Mouse (Mus musculus) cerebellum, adult (tissue): Measurements from ENCODE around the gene Nkd1.

Experiments used
- ATAC-seq: cut with Nextera tagmentation; 2 replicates; pipeline ENCODE4 v1.9.2; 2017; ENCODE audit warnings: mild to moderate bottlenecking, moderate library complexity, mixed read lengths; ENCODE audit not compliant: insufficient number of reproducible peaks, low FRiP score, low TSS enrichment

Gene Nkd1

DNA sequence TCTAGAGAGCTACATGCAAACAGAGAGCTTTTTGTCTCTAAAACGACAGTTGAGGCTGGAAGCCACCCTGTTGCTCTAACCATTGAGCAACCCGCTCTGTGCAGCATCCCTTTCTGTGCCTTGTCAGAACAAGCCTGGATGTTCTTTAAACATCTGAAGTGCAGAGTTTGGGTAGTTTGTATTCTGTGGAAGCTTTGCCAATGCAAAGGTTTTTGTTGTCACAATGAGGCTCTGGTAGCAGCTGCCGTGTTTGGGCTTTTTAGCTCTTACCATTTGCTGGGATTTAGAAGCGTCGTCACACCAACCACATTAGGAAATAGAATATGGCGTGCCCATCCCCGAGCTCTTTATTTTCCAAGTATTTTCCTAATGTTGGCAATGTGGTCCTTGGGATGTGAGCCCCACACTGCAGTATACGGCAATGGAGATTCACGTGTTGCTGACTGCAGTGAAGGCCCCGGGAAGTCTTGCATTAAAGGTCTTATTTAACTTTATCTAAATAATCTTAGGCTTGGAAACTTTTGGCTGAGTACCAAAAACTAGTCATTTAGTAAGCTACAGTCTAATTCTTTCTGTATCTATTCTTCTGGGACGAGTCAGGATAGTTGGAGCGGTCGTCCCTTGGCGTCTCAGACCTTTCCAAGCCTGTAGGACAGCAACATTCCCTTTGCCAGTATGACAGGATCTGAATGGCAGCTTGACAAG, 51.9 kb downstream of the Nkd1 start:
- no peak for ATAC-seq

DNA sequence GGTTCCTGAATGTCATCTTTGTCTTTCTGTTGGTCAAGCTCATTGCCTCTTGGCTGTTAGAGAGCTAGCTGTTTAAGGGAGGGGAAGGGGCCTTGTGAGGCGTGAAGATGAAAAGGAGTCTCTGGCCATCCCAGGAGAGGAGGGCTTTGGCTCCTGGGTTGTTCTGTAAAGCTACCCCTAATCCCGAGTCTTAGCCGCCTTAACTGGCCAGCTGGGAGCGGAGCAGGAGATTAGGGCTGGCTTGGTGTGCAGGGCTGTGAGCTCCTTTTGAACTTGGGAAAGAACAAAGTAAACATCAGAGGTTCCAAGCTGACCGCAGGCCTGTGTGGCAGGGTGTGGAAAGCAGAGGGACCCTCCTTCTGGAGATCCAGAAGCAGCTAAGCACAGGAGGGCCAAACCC, 53.8 kb downstream of the Nkd1 start:
- no peak for ATAC-seq

DNA sequence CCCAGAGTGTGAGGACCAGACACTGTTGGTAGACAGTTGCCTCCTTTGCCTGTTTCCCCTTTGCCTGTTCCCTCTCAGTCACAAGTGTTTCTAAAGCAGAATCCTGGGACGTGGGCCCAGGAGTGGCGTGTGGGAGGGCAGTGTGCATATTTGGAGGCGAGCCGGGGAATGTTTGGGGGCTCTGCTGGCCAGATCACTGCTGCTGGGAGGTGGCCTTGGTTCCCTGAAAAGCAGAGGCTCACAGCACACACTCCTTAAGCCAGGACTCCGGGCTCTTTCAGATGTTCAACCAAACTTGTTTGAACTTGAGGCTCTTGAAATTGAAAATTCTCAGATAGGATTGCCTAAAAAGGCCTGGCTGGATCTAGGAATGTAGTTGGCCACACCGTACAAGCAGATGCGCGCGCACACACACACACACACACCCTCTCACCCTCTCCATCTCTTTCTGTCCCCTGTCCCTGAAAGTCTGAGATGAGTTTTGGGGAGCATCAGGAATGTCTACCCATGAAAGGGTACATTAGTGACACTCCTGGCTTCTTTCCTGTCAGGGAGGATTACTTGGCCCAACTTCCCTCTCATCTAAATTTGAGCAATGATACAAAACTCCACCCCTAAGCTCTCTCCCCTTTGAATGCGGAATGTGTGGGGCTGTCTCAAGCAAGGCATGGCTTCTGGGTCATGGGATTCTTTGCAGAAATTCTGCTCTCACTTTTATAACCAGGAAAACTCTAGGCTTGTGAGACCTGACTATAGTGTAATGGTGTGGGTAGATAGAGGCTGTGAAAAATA, 55.4 kb downstream of the Nkd1 start:
- no peak for ATAC-seq

DNA sequence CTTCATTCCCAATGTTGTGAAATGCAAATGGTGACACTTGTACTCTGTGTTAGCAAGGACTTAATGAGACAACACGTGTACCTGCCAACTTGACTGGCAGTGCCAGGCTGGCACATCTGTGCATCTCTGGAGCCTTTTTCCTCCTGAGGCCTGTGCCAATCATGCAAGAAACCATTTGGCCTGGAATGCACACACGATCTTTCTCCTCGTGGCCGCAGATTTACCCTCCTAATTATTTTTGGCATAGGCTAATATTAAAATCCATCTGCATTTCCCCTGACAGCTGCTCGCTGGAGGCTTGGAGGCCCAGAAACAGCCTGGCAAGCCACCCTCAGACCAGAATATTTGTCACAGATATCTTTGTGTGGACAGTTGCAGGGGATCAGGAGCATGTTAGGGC, 56.5 kb downstream of the Nkd1 start:
- no peak for ATAC-seq

DNA sequence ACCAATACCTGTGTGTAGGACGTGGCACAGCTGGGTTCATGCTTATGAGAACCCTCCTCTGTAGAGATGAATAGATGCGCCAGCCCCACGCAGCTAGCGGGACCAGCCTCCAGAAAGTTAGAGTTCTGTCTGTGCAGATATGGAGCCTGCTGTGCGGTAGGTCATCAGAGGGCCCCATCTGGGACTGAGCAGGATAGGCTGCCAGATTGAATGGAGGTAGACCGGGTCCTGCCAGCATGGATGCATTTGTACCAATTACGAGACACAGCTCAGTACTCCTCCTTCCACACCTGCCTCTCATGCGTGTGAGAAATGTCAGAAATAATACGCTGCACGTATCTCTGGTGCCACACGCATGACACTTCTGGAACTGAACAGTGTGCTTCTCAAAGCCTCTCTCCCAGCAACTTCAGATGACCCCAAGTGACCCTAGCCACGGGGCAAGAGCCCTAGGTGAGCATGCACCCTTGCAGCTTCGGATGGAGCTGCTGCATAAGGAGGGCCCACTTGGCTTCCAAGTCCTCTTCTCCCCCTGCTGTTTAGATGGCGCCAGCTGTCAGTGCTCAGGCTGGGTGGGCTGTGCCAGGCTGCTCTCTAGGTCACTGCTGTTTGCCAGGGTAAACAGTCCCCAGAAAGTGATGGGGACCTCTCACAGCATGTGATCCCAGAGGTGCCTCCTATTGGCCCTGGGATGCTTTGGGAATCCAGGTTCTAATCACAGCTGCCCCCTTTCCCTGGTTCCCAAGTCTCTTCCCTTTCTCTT, 57.4 kb downstream of the Nkd1 start:
- no peak for ATAC-seq

DNA sequence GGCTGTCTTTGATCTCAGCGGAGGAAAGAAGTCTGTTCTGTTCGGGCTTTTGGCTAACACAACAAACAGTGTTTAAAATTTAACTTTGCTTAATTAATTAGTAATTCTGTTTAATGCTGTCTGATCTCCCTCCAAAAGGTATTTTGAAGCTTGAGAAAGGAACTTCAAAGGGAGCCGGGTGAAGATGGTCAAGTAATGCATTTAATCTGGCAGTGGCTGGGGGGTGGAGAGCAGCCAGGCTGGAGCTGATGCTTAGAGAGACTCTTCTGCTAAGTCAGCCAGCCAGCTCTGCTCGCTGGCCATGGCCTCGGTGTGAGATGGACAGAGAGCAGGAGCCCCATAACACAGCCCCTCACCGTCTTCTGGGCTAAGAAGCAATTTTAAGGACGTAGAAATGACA, 58.1 kb downstream of the Nkd1 start:
- ATAC-seq = no peak

DNA sequence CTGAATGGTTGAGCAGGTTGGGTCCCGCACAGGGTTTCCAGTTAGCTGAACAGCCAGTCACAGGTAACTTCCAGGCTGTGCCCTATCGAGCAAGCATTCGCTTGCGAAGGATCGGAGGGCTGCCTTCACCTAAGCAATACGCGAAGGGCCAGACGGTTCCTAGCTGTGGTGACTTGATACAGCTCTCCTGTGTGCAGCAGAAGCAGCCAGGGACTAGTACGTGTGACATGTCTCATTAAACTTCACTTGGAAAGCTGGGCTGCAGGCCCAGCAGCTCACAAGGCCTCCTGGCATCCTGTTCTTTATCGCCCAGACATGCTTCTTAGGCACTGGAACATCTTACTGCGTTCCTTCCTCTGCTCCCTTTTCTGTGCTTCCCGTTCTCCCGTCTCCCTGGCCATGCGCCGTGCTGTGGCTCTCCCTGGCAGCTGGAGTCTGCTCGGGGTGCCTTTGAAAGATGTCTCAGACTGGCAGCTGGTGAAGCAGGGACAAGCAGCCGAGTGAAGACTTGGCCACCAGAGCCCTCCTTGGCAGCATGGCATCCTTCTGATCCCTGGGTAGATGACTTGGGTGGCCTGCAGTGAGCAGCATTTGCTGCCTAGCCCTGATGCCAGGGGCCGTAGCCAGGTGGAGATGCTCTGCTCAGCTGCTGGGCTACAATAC, 58.6 kb downstream of the Nkd1 start:
- ATAC-seq = peak; percentile 49

DNA sequence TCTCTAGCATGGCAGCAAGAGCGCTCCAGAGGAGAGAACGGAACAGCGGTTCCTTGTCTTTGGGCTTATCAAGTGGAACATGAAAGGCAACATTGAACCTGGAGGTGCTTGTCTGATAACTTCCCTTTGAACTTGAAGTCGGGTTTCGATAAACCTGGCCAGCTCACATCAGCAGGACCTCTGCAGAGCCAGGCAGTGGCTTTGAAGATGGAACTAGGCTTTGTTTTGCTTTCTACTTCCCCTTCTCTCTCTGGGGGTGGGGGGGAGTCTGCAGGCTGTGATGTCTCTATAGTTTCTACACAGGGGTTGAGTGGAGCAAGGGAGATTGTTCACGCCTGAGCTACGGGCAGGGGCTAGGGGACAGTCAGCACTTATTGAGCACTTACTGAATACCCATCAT, 59.6 kb downstream of the Nkd1 start:
- no peak for ATAC-seq

DNA sequence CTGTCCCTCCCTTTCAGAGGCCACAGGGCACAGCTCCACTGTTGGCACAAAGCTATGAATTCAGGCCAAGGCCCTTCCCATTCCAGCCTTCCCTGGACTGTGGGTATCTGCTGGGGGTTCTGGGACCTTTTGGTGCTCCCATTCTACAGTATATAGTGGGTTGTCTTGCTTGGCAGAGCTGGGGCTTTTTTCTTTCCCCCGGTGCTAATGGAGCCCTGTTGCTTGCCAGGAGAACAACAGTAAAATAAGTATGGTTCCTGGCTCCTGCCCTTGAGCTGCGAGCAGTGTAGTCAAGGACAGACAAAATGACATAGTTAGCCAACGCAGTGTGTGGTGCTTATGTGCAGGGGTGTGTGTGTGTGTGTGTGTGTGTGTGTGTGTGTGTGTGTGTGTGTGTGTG, 62.7 kb downstream of the Nkd1 start:
- ATAC-seq = no peak

DNA sequence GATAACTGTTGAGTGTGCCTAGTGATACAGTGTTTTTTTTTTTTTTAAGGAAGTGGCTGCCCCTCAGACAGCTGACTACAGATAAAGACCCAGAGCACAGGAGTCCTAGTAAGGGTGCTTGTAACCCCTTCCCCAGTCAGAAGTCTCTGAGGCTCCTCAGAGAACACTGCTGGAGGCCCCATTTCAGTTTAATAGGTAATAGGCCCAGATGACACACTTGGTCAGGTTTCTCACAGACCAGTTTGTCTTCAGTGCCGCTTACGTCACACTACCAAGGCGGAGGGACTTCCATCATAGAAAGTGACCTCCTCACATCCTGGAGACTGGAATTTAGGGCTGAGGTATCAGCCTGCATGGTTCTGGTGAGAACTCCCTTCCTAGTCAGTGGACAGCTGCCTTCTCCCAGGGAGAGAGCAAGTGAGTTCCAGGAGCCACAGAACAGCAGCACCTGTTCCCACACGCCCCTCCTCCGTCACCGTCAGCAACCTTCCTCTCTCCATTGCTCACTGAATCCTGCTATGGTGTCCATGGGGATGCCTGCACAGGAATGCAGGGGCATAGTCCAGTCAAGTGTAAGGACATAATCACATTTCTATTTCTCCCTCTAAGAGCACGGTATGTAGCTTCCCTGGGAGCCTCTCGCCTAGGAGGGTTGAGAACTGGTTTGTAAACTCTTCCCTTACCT, 67.2 kb downstream of the Nkd1 start:
- no peak for ATAC-seq

DNA sequence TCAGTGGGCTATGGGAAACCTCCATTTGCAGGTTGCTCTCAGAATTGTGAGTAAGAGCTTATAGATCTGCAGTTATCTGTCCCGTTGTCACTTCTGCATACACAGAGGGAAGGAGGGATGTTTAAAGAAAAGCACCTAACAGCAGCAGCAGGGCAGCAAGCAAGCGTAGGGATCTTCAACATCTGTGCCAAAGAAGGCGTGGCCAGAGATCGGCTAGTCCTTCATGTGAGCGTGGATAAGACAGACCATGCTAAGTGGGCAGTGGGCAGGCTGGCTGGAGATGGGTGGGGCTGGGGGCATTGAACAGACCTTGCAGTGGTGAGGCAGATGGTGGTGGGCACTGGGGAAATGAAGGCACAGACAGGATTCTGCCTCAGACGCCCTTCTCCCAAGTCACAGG, 69.1 kb downstream of the Nkd1 start:
- no peak for ATAC-seq

DNA sequence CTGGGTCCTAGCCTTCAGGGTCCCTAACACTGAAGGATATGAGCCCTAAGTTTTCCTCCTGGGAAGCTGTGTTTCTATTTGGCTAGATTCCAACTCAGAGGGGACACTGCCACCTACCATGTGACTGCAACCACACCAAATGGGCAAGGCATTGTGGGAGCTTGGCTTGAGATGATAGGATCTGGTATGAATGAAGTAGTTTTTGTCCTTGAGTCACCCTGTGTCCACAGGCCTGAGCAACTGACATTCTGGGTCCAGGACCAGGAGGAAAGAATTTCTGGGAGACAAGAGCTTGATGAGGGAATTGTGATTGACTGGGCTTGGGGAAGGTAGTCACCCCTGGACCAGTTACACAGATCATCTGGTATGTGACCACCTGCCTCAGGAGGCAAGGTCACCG, 72.8 kb downstream of the Nkd1 start:
- ATAC-seq = no peak

DNA sequence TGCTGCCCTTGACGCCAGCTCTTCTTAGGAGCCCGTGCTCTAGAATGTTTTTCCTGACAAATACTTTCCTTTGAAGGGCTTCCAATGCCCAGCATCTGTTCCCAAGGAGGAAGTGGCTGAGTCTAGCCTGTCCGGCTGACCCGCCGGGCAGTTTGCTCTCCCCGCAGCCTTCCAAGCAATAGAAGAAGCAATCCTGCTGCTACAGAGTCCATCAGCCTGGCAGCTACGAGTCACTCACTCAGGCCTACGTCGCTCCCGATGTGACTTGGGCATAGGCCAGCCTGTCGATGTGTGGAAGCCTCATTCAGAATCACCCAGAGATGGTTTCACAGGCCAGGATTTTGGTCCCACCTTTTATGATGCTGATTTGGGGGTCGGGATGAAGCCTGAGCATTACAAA, 74.9 kb downstream of the Nkd1 start:
- ATAC-seq = no peak

DNA sequence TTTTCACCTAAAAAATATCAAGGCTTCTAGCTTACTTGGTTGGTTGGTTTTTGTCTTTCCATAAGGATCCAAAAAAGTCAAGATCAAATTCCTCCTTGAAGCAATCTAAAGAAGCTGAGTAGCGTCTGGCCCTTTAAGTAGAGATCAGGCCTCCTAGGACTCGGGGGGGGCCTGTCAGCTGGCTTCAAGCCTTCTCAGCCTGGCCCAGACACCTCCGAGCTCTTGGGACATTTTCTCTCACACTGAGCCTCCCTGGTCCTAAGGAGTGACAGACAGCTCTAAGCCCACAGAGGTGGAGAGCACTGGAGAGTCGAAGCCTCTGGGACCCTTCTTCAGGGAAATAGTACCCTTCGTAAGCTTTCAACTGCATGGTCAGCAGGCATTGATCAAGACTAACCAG, 77.4 kb downstream of the Nkd1 start:
- no peak for ATAC-seq

DNA sequence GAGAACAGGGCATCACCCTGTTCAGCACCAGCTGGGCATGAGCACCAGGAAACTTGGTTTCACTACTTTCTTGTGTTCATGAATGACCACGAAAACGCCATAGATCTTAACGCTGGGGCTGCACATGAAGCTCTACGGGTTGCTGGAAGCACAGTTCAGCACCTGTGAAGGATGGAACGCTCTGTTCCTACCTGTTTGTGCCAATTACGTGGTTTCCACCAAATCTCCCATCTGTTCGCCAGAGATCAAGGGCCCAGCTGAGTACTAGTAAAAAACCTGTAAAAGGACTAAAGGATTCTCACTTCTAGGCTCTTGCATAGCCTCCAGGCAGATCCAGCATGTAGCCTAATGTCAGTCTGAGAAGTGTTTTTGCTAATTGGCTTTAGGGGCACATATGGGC, 78.3 kb downstream of the Nkd1 start:
- peak; percentile 21 for ATAC-seq

DNA sequence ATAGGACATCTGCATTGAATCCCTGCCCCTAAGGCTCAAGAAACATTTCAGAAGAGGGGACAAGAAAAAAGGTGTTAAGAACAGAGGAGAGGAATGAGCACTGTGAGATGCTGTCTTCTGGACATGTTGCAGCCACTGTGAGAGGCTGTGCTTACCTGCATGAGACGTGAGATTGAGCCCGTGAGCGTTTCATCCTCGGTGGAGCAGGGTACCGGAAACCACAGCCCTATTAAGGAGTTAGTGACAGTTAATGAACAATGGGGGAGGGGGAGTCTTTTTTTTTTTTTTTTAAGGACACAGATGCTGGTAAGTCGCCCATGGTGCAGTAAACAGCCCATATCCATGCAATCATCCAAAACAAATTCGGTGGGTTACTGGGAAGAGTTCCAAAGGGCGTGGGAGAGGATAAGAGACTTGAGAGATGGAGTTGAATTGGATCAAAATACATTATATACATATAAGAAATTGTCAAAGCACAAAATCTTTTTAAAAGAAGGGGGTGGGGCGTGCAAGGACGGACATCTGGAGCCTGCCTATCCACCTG, 82.4 kb downstream of the Nkd1 start:
- ATAC-seq = no peak

DNA sequence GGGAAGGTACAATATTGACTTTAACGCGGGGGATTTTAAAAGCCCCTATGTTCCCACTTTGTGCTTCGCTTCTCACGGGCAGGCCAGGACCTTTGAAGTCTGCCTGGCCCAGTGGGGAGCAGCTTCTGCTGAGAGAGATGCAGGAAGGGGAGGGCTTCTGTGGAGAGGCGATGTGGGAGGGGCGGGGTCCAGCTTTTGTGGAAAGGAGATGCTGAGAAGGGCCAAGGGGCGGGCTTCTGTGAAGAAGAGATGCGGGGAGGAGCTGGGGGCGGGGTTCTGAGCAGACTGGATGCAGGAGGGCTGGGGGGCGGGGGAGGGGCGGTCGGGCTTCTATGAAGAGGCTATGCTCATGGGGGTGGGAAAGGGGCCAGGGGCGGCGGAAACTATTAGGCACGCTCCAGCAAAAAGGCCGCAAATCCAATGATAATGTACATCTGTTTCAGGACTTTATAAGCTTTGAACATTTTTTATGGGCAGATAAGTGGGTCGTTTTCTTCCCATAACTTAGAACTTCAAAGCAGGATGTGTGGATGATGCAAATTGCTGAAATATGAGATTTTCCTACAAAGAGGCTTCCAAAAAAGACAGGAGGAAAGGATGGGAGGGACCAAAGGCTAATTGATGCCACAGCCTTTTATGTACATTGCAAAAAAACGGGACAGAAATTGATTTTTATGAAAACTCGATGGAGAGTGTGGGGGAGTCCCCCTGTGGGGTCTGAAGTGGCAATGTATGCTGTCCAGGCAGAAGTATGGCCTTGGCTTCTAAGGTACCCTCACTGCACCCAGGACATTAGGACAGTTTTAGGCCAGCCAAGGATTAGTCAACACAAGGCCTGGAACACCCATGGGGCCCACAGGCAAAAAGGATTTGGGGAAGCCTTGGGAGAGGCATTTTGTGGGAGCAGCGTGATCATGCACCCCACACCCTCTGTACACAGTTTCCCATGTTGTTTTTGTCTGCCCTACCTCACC, 83.2 kb downstream of the Nkd1 start:
- no peak for ATAC-seq

DNA sequence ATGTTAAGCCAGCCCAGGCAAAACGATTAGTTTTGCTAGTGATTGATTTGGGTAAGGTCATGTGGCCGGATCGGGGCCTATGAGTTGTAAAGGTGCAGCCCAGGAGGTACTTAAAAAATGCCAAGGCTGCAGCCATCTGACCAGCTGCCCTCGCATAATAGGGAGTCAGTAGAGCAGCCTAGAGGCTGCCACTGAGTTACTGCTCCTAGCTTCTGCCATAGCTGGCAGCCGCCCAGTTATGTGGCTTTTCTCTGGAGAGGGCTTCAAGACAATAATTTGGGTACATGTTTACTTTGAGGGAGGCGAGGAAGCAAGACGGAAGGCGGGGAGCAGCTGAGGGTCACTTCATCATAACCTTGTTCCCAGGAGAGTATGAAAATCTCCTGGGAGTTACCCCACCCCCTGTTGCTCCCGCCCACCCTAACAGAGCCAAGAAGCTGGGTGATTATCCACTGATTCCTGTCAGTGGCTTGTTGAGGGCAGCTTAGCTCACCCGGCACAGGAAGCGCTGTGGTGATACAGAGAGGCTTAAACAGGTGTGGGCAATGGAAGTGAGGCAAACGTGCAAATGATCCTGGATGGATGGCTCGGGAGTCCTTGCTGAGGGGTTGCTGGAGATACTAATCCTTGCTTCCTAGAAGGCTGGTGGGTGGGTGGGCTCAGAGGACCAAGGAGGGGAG, 84.3 kb downstream of the Nkd1 start:
- no peak for ATAC-seq
